Mouse (Mus musculus) ovary, postnatal 36 days (tissue): ENCODE measurements around the gene Olfm2.

Source experiments
- DNase-seq: peaks from one replicate; pipeline ENCODE4 v3.0.0; 2022; ENCODE audit warnings: low spot score, mixed read lengths

Gene Olfm2

GRCm38 (mm10) chr9:20745129-20745966 lies 801 bp downstream of the Olfm2 start:
- DNase-seq = no peak

- no peak for DNase-seq
Measured at GRCm38 (mm10) chr9:20743946-20744738, 2.0 kb downstream of the Olfm2 start.

- peak; percentile 75 for DNase-seq
Measured at GRCm38 (mm10) chr9:20740407-20740806, 5.7 kb downstream of the Olfm2 start.

GRCm38 (mm10) chr9:20738251-20738999 lies 7.7 kb downstream of the Olfm2 start:
- DNase-seq = no peak

GRCm38 (mm10) chr9:20737227-20737626 lies 8.9 kb downstream of the Olfm2 start:
- no peak for DNase-seq

GRCm38 (mm10) chr9:20734692-20735091 lies 11.5 kb downstream of the Olfm2 start:
- no peak for DNase-seq

GRCm38 (mm10) chr9:20731797-20732196 lies 14.4 kb downstream of the Olfm2 start:
- no peak for DNase-seq

- no peak for DNase-seq
Measured at GRCm38 (mm10) chr9:20729451-20729850, 16.7 kb downstream of the Olfm2 start.

GRCm38 (mm10) chr9:20727601-20728113 lies 18.5 kb downstream of the Olfm2 start:
- DNase-seq = peak; percentile 69

GRCm38 (mm10) chr9:20726859-20727600 lies 19.1 kb downstream of the Olfm2 start:
- DNase-seq = peak; percentile 20

- no peak for DNase-seq
Measured at GRCm38 (mm10) chr9:20726134-20726858, 19.9 kb downstream of the Olfm2 start.

- no peak for DNase-seq
Measured at GRCm38 (mm10) chr9:20721582-20721981, 24.6 kb downstream of the Olfm2 start.

GRCm38 (mm10) chr9:20715332-20715731 lies 30.8 kb downstream of the Olfm2 start:
- DNase-seq = no peak

GRCm38 (mm10) chr9:20713478-20713987 lies 32.6 kb downstream of the Olfm2 start:
- DNase-seq = no peak

GRCm38 (mm10) chr9:20712934-20713477 lies 33.1 kb downstream of the Olfm2 start:
- no peak for DNase-seq

- no peak for DNase-seq
Measured at GRCm38 (mm10) chr9:20710471-20710870, 35.7 kb downstream of the Olfm2 start.

GRCm38 (mm10) chr9:20705981-20706380 lies 40.2 kb downstream of the Olfm2 start:
- no peak for DNase-seq

- DNase-seq = no peak
Measured at GRCm38 (mm10) chr9:20705420-20705819, 40.7 kb downstream of the Olfm2 start.

- DNase-seq = no peak
Measured at GRCm38 (mm10) chr9:20703832-20704380, 42.2 kb downstream of the Olfm2 start.

GRCm38 (mm10) chr9:20697466-20697865 lies 48.7 kb downstream of the Olfm2 start:
- no peak for DNase-seq
